Mouse (Mus musculus): Measurements from ENCODE around the gene Fignl1. TPM values are rescaled to one million over a fixed set of nuclear protein-coding genes. Genes with fewer than 3 reads are reported as not detected.

Fignl1 gene
- polyA plus RNA-seq, 1 experiment from 2014 or later: 13.4 TPM

DNA sequence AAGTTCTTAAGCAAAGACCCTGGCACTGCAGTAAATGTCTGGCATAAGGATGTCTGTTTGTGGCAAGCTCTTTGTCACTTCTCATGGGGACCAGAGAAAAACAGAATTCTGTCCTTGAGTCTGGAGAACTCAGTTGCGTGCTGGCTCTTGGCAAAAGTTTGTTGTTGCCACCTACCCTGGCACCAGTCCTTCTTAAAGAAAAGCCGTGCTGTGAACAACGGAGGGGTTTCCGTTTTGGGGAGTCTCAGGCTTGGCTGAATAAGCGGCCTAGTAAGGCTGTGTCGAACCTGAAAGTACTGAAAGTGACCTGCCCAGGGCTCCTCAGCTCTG, 24.0 kb upstream of the Fignl1 start:
- ChIA-PET CTCF (interaction anchor here (0.9 to 2.8 kb wide), 5 partner anchors 9 to 726 kb away, joined by 3 to 10 read pairs (median 3); no protein-coding TSS in a partner anchor), POLR2A (no interaction called here)
- H3K27me3 ChIP-seq: no peaks in the 10 kb centered on the region
- TF ChIP-seq CTCF (IDR thresholded peaks at IDR 0.05): no peak
- DNase-seq (ENCODE audit: low read depth, low spot score) (no peak), ATAC-seq (no peak)
- in situ Hi-C loops (cut with MboI; ENCODE audit: low pct_unique_long_range_greater_than_20kb): no loop called here

- no peaks in the 10 kb centered on the region for H3K27me3 ChIP-seq
- CTCF ChIA-PET: interaction anchor here (0.9 to 2.8 kb wide), 6 partner anchors 10 to 727 kb away, joined by 3 to 10 read pairs (median 3); no protein-coding TSS in a partner anchor
- TF ChIP-seq CTCF (IDR thresholded peaks at IDR 0.05): no peak
- no peak for ATAC-seq
- no peak for DNase-seq (ENCODE audit: low read depth, low spot score)
- POLR2A ChIA-PET: no interaction called here
- in situ Hi-C loops (cut with MboI; ENCODE audit: low pct_unique_long_range_greater_than_20kb): no loop called here
These were observed 23.4 kb upstream of the Fignl1 start for GRCm38 (mm10) chr11:11831940-11832754.

DNA sequence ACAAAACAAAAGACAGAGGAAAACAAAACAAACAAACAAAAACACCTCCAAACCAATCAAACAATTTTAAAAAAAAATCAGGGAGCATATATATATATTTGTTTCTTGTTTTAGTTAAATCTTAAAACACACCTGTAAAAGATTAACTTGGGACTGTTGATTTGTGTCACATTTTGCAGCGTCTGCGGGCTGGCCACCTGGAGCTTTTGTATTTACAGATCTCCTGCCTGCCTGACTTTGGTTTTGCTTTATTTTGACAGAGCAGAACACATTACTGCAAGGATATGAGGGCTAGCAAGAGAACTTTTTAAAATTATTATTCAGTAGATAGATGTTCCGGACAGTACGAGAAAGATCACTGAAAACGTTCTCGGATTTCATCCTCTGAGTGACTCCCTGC, 22.8 kb upstream of the Fignl1 start:
- no peaks in the 10 kb centered on the region for H3K27me3 ChIP-seq
- ChIA-PET POLR2A (no interaction called here), CTCF (interaction anchor here (1.0 to 2.8 kb wide), 5 partner anchors 9 to 727 kb away, joined by 3 to 10 read pairs (median 5); no protein-coding TSS in a partner anchor)
- no peak for TF ChIP-seq CTCF (IDR thresholded peaks at IDR 0.05)
- DNase-seq (ENCODE audit: low read depth, low spot score) (no peak), ATAC-seq (no peak)
- in situ Hi-C loops (cut with MboI; ENCODE audit: low pct_unique_long_range_greater_than_20kb): no loop called here

DNA sequence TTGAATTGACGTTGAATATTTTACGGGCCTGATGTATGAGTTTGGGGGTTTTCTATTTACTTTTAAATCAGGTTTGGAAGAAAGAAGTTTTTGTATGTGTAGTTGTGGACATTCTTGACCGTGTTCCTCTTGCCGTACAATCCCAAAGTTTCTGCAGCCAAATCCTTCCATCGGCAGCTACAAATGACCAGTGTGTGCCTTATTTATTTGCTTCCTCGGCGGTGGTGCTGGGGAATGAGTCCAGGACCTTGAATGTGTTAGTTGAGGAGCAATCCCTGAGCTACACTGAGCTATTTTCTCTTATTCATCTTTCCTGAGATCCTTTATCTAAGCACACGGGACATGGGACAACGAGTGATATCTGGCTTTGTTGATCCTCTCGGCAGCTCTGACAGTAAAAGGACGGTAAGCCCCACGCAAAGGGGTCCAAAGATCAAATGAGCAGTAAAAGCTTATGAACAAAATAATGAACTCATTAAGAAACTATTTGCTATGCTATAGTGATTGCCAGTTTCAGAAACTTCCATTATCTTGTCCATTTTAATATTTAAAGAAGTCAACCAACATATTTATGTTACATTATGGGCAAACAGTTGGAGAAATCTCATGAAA, 22.2 kb upstream of the Fignl1 start:
- no peak for ATAC-seq
- in situ Hi-C loops (cut with MboI; ENCODE audit: low pct_unique_long_range_greater_than_20kb): no loop called here

GRCm38 (mm10) chr11:11829161-11830000, 20.6 kb upstream of the Fignl1 start:
- TF ChIP-seq CTCF (IDR thresholded peaks at IDR 0.05): no peak

More for the DNA sequence above, 22.2 kb upstream of the Fignl1 start:
- H3K27me3 ChIP-seq: no peaks in the 10 kb centered on the region
- no peak for DNase-seq (ENCODE audit: low read depth, low spot score)
- no peak for TF ChIP-seq CTCF (IDR thresholded peaks at IDR 0.05)
- POLR2A ChIA-PET: no interaction called here
- CTCF ChIA-PET: interaction anchor here (1.0 to 2.8 kb wide), 5 partner anchors 9 to 728 kb away, joined by 3 to 10 read pairs (median 5); no protein-coding TSS in a partner anchor

DNA sequence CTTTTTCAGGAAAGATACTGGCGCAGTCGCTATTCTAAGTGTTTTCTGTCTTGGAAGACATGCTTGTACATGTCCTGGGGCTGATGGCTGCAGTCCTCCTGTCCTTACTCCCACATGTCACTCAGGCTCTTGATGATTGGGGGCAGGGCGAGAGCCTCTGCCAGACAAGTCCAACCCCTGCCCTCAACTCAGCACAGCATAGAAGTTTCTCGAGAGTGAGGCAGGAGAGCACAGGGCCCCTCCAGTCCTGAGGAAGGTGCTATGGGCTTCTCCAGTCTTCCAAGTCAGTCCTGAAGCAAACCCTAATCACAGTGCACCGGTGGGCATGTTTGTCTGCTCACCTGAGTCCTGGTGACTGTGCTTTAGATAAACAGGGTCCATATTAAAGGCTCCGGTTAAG, 20.0 kb upstream of the Fignl1 start:
- no peak for ATAC-seq
- no peak for DNase-seq (ENCODE audit: low read depth, low spot score)
- in situ Hi-C loops (cut with MboI; ENCODE audit: low pct_unique_long_range_greater_than_20kb): no loop called here
- no peaks in the 10 kb centered on the region for H3K27me3 ChIP-seq
- ChIA-PET POLR2A (no interaction called here), CTCF (no interaction called here)
- no peak for TF ChIP-seq CTCF (IDR thresholded peaks at IDR 0.05)

More at GRCm38 (mm10) chr11:11829161-11830000, 20.6 kb upstream of the Fignl1 start:
- H3K27me3 ChIP-seq: no peaks in the 10 kb centered on the region
- DNase-seq (ENCODE audit: low read depth, low spot score): no peak
- ChIA-PET POLR2A (no interaction called here), CTCF (no interaction called here)
- no peak for ATAC-seq
- in situ Hi-C loops (cut with MboI; ENCODE audit: low pct_unique_long_range_greater_than_20kb): no loop called here

- no peak for TF ChIP-seq CTCF (IDR thresholded peaks at IDR 0.05)
- in situ Hi-C loops (cut with MboI; ENCODE audit: low pct_unique_long_range_greater_than_20kb): no loop called here
- H3K27me3 ChIP-seq: no peaks in the 10 kb centered on the region
- ATAC-seq (no peak), DNase-seq (ENCODE audit: low read depth, low spot score) (no peak)
- POLR2A ChIA-PET: no interaction called here
- CTCF ChIA-PET: no interaction called here
These were observed 19.5 kb upstream of the Fignl1 start for GRCm38 (mm10) chr11:11828251-11828650.

DNA sequence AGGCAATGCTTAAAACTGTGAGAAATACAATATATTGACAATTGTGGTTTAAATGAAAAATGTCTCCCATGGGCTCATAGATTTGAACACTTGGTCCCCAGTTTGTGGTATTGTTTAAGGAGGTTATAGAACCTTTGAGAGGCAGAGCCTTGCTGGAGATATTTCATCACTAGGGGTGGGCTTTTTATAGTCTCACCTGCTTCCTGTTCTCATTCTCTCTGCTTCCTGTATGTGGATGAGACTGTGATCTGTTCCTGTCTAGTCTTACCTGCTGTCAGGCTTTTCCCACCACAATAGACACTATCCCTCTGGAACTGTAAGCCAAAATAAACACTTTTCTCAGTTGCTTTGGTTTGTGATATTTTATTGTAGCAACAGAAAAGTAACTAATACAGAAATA, 17.7 kb upstream of the Fignl1 start:
- ChIA-PET CTCF (no interaction called here), POLR2A (no interaction called here)
- DNase-seq (ENCODE audit: low read depth, low spot score): no peak
- in situ Hi-C loops (cut with MboI; ENCODE audit: low pct_unique_long_range_greater_than_20kb): no loop called here
- TF ChIP-seq CTCF (IDR thresholded peaks at IDR 0.05): no peak
- ATAC-seq: no peak
- no peaks in the 10 kb centered on the region for H3K27me3 ChIP-seq

- CTCF ChIA-PET: interaction anchor here (1.1 kb wide), 1 partner anchor 147 kb away, joined by 3 read pairs; no protein-coding TSS in a partner anchor
- no peaks in the 10 kb centered on the region for H3K27me3 ChIP-seq
- ATAC-seq: no peak
- in situ Hi-C loops (cut with MboI; ENCODE audit: low pct_unique_long_range_greater_than_20kb): no loop called here
- no peak for TF ChIP-seq CTCF (IDR thresholded peaks at IDR 0.05)
- DNase-seq (ENCODE audit: low read depth, low spot score): no peak
- POLR2A ChIA-PET: no interaction called here
These were observed 16.9 kb upstream of the Fignl1 start for GRCm38 (mm10) chr11:11825670-11826069.

DNA sequence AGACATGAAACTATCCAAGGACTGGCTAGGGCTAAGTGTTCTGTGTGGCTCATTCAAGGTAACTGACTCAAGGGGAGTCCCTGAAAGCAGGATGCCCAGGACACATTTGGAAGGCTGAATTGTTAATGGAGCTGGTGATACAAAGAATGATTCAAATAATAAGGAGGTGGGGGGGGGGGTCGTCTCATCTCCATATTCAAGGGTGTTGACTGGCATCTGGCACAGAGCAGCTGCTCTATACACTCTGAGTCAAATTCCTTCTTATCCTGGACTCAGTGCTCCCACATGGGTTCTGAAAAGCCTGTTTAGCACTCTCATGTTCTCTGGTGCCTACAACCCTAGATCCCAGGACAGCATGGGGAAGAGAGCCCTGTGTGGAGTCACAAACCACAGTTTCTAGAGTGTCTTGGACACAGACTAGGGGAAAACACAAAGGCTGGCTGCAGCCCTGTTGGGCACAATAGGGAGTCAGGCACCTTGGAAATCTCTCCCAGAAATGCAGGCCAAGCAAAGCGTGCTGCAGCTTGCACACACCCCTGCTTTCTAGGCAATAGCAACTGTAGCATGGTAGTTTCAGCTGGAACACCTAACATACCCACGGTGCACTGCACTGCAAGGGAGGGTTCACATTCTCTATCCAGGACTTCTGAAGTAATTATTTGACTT, 16.3 kb upstream of the Fignl1 start:
- no peaks in the 10 kb centered on the region for H3K27me3 ChIP-seq
- in situ Hi-C loops (cut with MboI; ENCODE audit: low pct_unique_long_range_greater_than_20kb): no loop called here
- TF ChIP-seq CTCF (IDR thresholded peaks at IDR 0.05): no peak
- ATAC-seq (no peak), DNase-seq (ENCODE audit: low read depth, low spot score) (no peak)
- POLR2A ChIA-PET: interaction anchor here (0.6 kb wide), 1 partner anchor 96 kb away, joined by 3 read pairs; no protein-coding TSS in a partner anchor
- CTCF ChIA-PET: interaction anchor here (1.1 kb wide), 1 partner anchor 148 kb away, joined by 3 read pairs; no protein-coding TSS in a partner anchor
